Mouse (Mus musculus) kidney, postnatal 0 days (tissue): ENCODE measurements around the gene Ikzf4. TPM values are rescaled to one million over a fixed set of nuclear protein-coding genes. Genes with fewer than 3 reads are reported as not detected.

ENCODE experiments used
- ATAC-seq: fragments of 200-750 bp; cut with Nextera tagmentation; replicated peaks from 2 replicates; pipeline ENCODE4 v1.8.0; 2017; ENCODE audit warnings: low read depth, moderate number of reproducible peaks, moderate TSS enrichment, moderate library complexity; ENCODE audit not compliant: low FRiP score
- DNase-seq: peaks from one replicate; pipeline ENCODE4 v3.0.0-alpha.2; 2016; ENCODE audit warnings: low spot score
- H3K27ac ChIP-seq: fragments of 300-500 bp; sonication (generic); 2 replicates; pipeline ENCODE4 v1.5.1; 2014; ENCODE audit warnings: mild to moderate bottlenecking
- H3K27me3 ChIP-seq: fragments of 300-500 bp; sonication (generic); 2 replicates; pipeline ENCODE4 v1.6.1; 2014; ENCODE audit warnings: low read length, mixed read lengths; ENCODE audit not compliant: insufficient read depth
- H3K36me3 ChIP-seq: fragments of 300-500 bp; sonication (generic); 2 replicates; pipeline ENCODE4 v1.6.1; 2014; ENCODE audit warnings: low read length, mixed read lengths; ENCODE audit not compliant: insufficient read depth
- H3K4me1 ChIP-seq: fragments of 300-500 bp; sonication (generic); replicated peaks from 2 replicates; pipeline ENCODE4 v1.6.1; 2014; ENCODE audit warnings: antibody characterized with exemption, low read length, mixed read lengths; ENCODE audit not compliant: insufficient read depth
- H3K4me2 ChIP-seq: fragments of 300-500 bp; sonication (generic); 2 replicates; pipeline ENCODE4 v1.6.1; 2014; ENCODE audit warnings: mild to moderate bottlenecking, low read length, moderate library complexity, mixed read lengths
- H3K4me3 ChIP-seq: fragments of 300-500 bp; sonication (generic); replicated peaks from 2 replicates; pipeline ENCODE4 v1.5.1; 2014; ENCODE audit warnings: low read depth, low read length
- H3K9ac ChIP-seq: fragments of 300-500 bp; sonication (generic); 2 replicates; pipeline ENCODE4 v1.6.1; 2014; ENCODE audit warnings: low read depth, low read length
- H3K9me3 ChIP-seq: fragments of 300-500 bp; sonication (generic); replicated peaks from 2 replicates; pipeline ENCODE4 v1.6.1; 2016; ENCODE audit warnings: low read length, inconsistent platforms, mixed read lengths
- CTCF ChIP-seq: IDR thresholded peaks from 2 replicates; pipeline ENCODE4 v1.5.1; 2016; ENCODE audit warnings: antibody characterized with exemption, low read depth, mild to moderate bottlenecking, moderate library complexity
- WGBS: fragments of 180-500 bp; shearing (Covaris S2); extraction: QIAGEN DNeasy Blood & Tissue Kit; methylation state at CpG from one replicate; pipeline ENCODE4 v1.1.7; 2014; 5-methylcytosine and 5-hydroxymethylcytosine counted together
- polyA plus RNA-seq: library from polyadenylated mRNA; unstranded; fragments of >200 nt; fragmentation: Nextera tagmentation; extraction: Ambion mirVana; gene quantifications from 2 replicates; pipeline ENCODE4 v1.2.1, GENCODE M21; 2015

Gene Ikzf4
- polyA plus RNA-seq, 1 experiment from 2014 or later, result 1.8 TPM

GRCm38 (mm10) chr10:128606483-128606882 is 39.3 kb downstream of the Ikzf4 start:
- no peaks in the 10 kb centered on the region for H3K27me3 ChIP-seq
- no peaks in the 10 kb centered on the region for H3K36me3 ChIP-seq
- DNase-seq (no peak), ATAC-seq (0 out of 2 replicates have a peak, but pooled peaks have one; percentile 3)
- no peak overlapping the region for H3K4me2 ChIP-seq
- no peaks in the 10 kb centered on the region for H3K9me3 ChIP-seq
- H3K4me1 ChIP-seq, result no peaks in the 10 kb centered on the region
- no peak overlapping the region for H3K4me3 ChIP-seq
- H3K9ac ChIP-seq, result no peak overlapping the region
- no peak for TF ChIP-seq CTCF
- WGBS, result 34% methylated on average over 2 of the region's 2 CpGs
- H3K27ac ChIP-seq, result no peak overlapping the region

- TF ChIP-seq CTCF, result no peak
- Histone ChIP-seq H3K27ac (no peak overlapping the region), H3K4me3 (no peak overlapping the region), H3K4me1 (no peaks in the 10 kb centered on the region), H3K9ac (no peak overlapping the region), H3K9me3 (no peaks in the 10 kb centered on the region), H3K27me3 (no peaks in the 10 kb centered on the region), H3K36me3 (no peaks in the 10 kb centered on the region), H3K4me2 (no peak overlapping the region)
- 78% methylated on average over 4 of the region's 4 CpGs for WGBS
- DNase-seq (no peak), ATAC-seq (no peak)
Measured at GRCm38 (mm10) chr10:128602470-128603128, 43.2 kb downstream of the Ikzf4 start.

- H3K27ac ChIP-seq, result no peak overlapping the region
- H3K4me2 ChIP-seq, result no peak overlapping the region
- DNase-seq, result no peak
- no peak overlapping the region for H3K4me3 ChIP-seq
- 81% methylated on average over 1 of the region's 1 CpGs for WGBS
- H3K36me3 ChIP-seq, result no peaks in the 10 kb centered on the region
- no peak for TF ChIP-seq CTCF
- H3K9ac ChIP-seq, result no peak overlapping the region
- H3K27me3 ChIP-seq, result no peaks in the 10 kb centered on the region
- ATAC-seq, result no peak
- no peaks in the 10 kb centered on the region for H3K4me1 ChIP-seq
- no peaks in the 10 kb centered on the region for H3K9me3 ChIP-seq
Measured at GRCm38 (mm10) chr10:128601499-128601898, 44.3 kb downstream of the Ikzf4 start.

- TF ChIP-seq CTCF, result no peak
- no peak overlapping the region for H3K4me3 ChIP-seq
- no peaks in the 10 kb centered on the region for H3K4me1 ChIP-seq
- no peak for ATAC-seq
- no peak overlapping the region for H3K27ac ChIP-seq
- H3K36me3 ChIP-seq, result no peaks in the 10 kb centered on the region
- no peaks in the 10 kb centered on the region for H3K27me3 ChIP-seq
- no peak overlapping the region for H3K4me2 ChIP-seq
- 14% methylated on average over 2 of the region's 2 CpGs for WGBS
- DNase-seq, result no peak
- H3K9me3 ChIP-seq, result no peaks in the 10 kb centered on the region
- H3K9ac ChIP-seq, result no peak overlapping the region
Measured at GRCm38 (mm10) chr10:128598476-128598875, 47.3 kb downstream of the Ikzf4 start.

GRCm38 (mm10) chr10:128592797-128593196 is 53.0 kb downstream of the Ikzf4 start:
- WGBS, result 81% methylated on average over 5 of the region's 5 CpGs
- Histone ChIP-seq H3K4me3 (no peak overlapping the region), H3K27me3 (no peaks in the 10 kb centered on the region), H3K9me3 (no peaks in the 10 kb centered on the region), H3K36me3 (no peaks in the 10 kb centered on the region), H3K4me2 (no peak overlapping the region), H3K27ac (no peak overlapping the region), H3K4me1 (0 out of 2 replicates have a peak, but pooled peaks cover 3% of the 10 kb centered on the region), H3K9ac (no peak overlapping the region)
- DNase-seq (no peak), ATAC-seq (no peak)
- TF ChIP-seq CTCF, result no peak

- Histone ChIP-seq H3K9ac (no peak overlapping the region), H3K9me3 (no peaks in the 10 kb centered on the region), H3K36me3 (no peaks in the 10 kb centered on the region), H3K27ac (no peak overlapping the region), H3K4me1 (0 out of 2 replicates have a peak, but pooled peaks cover 3% of the 10 kb centered on the region), H3K4me3 (no peak overlapping the region), H3K4me2 (no peak overlapping the region), H3K27me3 (no peaks in the 10 kb centered on the region)
- no peak for TF ChIP-seq CTCF
- WGBS, result 88% methylated on average over 6 of the region's 6 CpGs
- DNase-seq (no peak), ATAC-seq (no peak)
Measured at GRCm38 (mm10) chr10:128591436-128591835, 54.4 kb downstream of the Ikzf4 start.
